Mouse (Mus musculus): Measurements from ENCODE around the gene Gse1.

GRCm38 (mm10) chr8:120523641-120524040, 295.4 kb downstream of the Gse1 start:
- TF ChIP-seq CEBPB (IDR thresholded peaks at IDR 0.05; ENCODE audit: insufficient read depth, poor library complexity, severe bottlenecking) (no peak), POLR2A (IDR thresholded peaks at IDR 0.05; ENCODE audit: insufficient read length, low read depth) (no peak), MYOD1 (IDR thresholded peaks at IDR 0.05; ENCODE audit: control insufficient read depth in 1 of 3, insufficient read length in 2 of 3, low read depth in 2 of 3) (peak; percentile 31 to 91 (median 87)), TCF3 (IDR thresholded peaks at IDR 0.05; ENCODE audit: insufficient read length, low read depth) (peak; percentile 74)

Data from myocyte (in vitro differentiated cells).